Mouse (Mus musculus) erythroid progenitor cell, adult 5-6 weeks (primary cell): ENCODE results near the gene Dnajb7. TPM values are rescaled to one million over a fixed set of nuclear protein-coding genes. Genes with fewer than 3 reads are reported as not detected.

ENCODE experiments used
- ATAC-seq: replicated peaks from 2 replicates; pipeline ENCODE4 v1.8.0; 2016; ENCODE audit warnings: moderate number of reproducible peaks, mild to moderate bottlenecking, moderate TSS enrichment, inconsistent platforms; ENCODE audit not compliant: poor library complexity, low FRiP score, severe bottlenecking
- total RNA-seq, 2 experiments: library from RNA; stranded (forward) in 1 of 2; stranded (reverse) in 1 of 2; fragments of 150-400 nt in 1 of 2; fragments of 186-747, 209-891 nt in 1 of 2; gene quantifications; 2 replicates each; pipeline versions ENCODE4 v1.2.3 to v1.2.4; 2015 to 2017; ENCODE audit warnings: low replicate concordance in 2 of 2

The Dnajb7 gene
- total RNA-seq (2015; ENCODE audit: low replicate concordance) = not detected in 2 replicates
- not detected in 2 replicates for total RNA-seq (2017; ENCODE audit: low replicate concordance)

DNA sequence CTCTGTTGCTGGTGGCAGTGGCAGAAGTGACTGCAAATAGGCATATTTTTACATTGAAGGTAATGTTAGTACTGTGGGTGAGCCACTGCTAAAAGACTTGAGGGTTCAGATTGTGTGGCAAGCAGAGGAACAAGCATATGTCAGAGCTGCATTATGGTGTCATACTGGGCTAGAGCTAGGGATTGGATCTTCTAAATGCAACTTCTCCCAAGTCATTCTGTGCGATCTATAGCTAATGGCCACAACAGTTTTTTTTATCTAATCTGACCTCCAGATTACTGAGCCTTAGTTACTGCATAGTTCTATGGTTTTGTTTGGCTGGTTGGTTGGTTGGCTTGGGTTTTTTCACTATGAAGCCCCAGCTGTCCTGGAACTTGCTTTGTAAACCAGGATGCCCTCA, at the start of gene Dnajb7:
Dnajb7 (minus strand) TSS at position 101 of the 400 bp plus-strand sequence.
- no peak for ATAC-seq

DNA sequence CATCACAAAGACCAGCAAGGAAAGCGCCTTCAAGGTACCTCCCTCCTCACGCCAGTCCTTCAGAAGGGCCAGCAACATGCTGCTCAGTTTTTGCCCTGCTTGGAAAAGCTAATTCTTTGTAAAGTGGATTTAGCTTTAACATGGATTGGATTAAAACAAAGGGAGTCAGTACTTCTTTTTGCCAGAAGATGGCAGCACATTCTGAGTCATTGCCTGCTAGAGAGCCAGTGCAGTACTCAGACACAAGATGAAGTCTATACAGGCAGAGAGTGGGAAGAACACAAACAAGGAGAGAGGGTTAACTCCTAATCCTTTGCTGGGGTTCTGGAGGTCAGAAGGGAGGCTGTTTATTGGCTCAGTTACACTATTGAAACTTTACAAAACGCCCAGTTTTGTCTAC, 40.4 kb upstream of the Dnajb7 start:
- peak; percentile 89 for ATAC-seq

DNA sequence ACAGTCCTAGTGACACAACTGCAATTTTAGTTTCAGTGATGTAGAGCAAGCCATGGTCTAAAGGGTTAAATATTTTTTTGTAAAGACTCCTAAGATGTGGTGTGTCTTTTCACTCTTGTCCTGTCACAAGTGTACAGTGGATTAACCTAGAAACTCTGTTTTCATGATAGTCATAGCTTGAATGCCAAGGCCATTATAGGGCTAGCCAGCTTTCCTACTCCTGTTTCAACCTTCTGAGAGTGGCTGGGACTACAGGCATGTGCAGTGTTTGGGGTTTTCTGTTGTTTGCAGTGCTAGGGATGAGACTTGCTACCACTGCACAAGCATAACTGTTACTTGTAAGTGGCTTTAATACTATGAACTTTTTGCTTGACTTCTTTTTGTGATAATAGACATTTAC, 31.1 kb upstream of the Dnajb7 start:
- ATAC-seq = no peak

DNA sequence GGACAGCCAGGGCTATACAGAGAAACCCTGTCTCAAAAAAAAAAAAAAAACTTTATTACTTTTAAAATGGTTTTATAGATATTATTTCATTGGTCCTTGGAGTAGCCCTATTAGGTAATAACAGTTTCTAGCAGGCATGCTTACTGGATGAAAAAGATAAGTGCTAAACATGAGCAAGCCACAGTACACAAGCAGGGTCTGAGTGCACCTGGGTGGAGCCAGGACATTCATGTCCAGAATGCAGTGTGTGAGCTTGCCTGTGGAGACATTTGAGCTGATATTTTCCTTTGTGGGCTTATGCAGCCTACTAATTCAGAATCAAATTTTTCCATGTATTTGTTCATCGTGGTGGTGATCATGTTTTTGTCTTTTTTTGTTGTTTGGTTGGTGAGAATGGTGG, 30.2 kb upstream of the Dnajb7 start:
- no peak for ATAC-seq

DNA sequence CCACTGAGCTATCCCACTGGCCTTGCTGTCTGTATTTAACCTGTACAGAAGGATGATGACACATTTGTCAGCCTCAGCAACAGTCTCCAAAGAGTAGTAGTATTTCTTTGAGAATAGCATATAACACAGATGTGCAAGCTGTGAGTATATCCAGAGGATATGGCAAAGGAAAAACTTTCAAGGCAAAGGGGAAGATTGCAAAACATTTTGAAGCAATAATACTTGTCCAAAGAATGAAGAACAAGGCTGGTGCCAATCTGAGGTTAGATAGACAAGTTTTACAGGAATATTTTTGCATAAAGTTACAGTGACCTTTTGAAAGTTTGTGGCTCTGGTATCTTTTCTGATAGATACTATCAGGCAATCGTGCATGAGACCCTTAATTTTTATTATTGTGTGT, 23.1 kb upstream of the Dnajb7 start:
- no peak for ATAC-seq

DNA sequence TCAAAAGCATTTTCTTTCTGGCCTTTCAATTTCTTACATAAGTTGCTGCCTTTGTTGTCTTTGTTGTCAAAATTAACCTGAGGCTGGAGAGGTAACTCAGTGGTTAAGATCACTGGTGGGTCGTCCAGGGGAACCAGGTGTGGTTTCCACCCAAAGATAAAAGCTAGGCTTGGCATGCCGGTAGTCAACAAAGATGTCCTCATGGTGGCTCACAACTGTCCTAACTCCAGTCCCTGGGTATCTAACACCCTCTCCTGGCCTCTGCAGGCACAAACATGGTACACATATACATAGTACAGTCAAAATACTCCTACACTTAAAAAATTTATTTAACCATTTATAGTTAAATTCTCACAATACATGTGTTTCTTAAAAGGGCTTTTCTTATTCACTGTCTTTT, 19.8 kb upstream of the Dnajb7 start:
- no peak for ATAC-seq

DNA sequence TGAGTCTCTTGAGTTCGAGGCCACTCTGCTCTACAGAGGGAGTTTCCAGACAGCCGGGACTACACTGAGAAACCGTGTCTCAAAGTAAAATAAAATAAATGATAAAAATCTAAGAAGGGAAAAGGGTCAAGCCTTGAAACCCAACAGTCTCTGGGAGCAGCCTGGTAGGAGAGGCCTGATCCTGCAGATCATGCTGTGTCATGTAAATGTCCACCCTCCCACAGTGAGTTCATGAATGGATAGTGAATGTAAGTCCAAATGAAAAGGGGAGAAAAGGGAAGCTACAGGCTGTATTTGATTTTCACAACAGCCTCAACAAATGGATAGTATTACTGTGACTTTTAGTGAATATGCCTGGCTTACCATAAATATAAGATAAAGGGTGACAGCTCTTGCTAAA, 17.2 kb upstream of the Dnajb7 start:
- no peak for ATAC-seq

DNA sequence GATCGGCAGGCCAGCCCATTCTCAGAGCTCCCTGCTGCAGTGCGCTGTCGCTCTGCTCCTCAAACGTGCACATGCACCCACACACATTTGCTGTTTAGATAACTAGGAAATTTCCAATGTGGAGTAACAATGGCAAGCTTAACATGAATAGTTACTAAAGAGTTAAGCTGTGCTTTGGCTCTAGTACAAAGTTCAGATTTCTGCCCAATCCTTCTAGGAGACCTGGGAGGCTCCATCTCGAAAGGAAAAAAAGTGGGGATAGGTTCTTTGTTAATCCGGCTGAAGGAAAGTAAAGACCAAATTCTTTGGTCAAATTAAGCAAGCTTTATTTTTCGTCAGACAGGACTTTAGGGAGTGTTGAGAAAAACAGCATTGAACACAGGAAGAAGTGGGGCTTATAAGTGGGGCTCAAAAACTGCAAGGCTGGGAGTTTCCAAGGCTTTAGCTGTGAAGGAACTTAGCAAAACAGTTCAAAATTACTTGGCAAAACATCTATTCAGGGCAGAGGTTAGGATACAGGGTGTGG, 14.1 kb upstream of the Dnajb7 start:
- ATAC-seq = no peak

DNA sequence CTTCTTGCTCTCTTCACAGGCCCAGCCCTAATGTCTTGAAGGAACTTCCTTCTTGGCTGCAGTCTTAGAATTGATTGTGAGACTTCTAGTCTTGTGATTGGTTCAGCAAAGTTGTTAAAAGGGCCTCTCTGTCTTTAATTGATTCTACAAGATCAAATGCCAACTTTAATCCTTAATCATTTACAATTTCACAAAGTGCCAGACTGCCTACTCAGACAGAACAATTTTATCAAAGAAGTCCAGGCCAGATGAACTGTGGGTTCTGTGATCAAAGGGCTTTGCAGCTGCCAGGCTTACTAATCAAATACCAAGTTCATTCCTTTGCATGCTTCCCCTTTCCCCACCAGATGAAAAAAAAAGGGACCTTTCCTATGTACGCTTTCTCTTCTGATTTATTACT, 13.4 kb upstream of the Dnajb7 start:
- no peak for ATAC-seq

DNA sequence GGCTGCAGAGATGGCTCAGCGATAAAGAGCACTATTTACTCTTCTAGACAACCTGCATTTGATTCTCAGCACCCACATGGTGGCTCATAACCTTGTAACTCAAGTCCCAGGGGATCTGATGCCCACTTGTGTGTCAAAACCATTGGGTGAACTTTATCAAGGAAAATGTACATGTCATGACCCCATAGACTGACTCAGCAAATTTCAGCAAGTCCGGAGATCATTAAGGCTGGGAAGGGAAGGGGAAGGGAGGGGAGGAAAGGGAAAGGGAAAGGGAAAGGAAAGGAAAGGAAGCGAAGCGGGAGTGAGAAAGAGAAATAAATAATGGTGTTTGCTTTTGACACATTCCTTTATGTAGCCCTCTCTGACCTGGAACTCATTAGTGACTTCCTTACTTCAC, 10.0 kb upstream of the Dnajb7 start:
- ATAC-seq = peak; percentile 44; the same call in 1 of the 2 replicates

DNA sequence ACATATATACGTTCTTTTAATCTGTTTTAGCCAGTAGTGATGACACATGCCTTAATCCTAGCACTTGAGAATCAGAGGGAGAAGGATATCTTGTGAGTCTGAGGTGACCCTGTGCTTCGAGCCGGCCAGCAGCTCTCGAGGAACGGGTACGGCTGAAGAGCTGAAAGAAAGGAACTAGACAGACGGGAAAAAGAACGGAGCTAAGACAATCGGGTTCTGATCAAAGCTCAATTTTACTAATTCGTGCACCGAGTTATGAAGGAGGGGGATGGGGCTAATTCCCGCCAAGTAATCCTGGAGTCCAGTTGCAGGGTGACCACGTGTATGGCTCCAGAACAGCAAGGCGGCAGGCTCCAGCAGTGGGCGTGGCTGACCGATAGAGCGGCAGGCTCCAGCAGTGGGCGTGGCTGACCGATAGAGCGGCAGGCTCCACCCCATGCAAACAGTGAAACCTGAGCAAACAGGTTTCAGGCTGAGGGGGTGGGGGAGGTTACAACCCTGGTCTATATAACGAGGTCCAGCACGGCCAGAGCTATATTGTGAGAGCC, 8.7 kb upstream of the Dnajb7 start:
- ATAC-seq = peak; percentile 84

DNA sequence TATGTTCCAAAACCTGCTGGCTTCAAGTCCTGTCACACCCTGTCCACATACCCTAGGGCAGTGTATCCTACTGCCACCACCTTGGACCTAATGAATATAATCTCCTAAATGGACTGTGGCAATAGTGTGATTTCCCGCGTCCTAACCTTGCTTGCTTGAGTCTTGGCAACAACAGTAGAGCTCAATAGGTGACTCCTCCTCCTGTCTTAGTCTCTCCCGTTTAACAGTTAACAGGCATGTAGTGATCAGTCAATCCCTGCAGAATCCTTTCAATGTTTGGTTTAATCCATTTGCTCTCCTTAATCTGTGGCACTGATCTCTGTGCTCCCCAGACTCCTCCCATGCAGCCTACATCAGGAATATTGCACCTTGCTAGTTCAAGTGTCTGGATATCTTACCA, 3.1 kb downstream of the Dnajb7 start:
- ATAC-seq = no peak

DNA sequence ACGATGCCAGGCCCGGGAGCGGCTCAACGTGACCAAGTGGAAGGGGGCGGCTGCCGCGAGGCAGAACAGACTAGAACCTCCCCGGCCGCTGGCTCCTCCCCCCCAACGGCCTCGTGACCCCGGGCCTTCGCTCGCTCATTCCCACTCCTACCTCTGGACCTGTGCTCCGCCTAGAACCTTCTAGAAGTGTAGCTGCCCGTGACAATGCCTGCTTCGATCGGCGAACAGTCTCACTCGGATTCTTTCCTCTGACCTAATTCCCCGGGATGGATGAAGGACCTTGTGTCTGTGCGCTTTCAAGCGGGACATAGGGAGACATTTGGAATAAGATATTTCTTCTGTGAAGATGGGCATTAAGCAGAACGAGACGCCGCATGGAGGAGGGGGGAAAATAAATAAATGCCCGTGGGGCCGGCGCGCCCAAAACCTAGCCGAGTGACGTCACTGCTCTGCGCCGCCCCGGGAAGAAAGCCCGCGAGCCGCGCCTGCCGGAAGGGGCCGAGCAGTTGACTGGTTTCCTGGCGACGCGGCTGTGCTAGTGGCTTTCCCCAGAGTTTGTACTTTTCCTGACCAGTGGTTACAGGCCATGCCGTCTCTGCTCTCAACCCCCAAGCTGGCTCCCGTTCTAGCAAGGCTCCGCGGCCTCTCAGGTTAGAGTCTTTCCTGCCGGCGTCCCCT, 8.3 kb downstream of the Dnajb7 start, which contains the start of the genes St13 and Xpnpep3:
St13 (minus strand) TSS at position 440 of the 678 bp plus-strand sequence.
Xpnpep3 (plus strand) TSS at position 501 of the 678 bp plus-strand sequence.
- peak; percentile 97 for ATAC-seq

DNA sequence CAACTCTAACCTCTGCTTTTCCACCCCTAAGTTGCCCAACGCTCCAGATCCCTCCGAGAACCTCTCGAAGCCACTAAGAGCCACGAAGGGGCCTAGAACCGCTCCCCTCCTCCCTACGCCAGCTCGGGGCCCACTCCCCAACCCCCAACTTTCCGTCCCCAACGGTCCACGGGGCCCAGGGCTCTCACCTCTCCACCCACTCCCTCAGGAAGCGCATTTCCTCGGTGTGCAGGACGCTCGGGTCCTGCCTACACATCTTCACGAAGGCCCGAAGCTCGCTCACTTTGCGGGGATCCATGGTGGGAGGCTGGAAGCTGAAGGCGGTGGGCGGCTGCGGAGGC, 8.8 kb downstream of the Dnajb7 start:
- ATAC-seq = peak; percentile 45

DNA sequence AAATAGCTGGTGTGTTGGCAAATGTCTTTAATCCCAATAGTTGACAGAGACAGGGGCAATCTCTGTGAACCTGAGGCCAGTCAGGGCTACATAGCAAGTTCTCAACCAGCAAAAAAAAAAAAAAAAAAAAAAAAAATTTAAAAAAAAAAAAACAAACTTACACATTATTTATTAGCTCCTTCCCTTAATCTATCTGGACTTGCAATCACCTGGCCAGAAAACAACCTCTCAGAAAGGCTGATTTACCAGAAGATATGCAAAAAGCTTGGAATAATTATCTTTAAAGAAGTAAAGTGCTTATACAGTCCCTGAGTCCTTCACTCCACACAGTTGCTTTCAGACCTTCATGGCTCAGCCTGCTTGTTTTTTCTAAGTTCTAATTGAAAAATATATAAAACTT, 9.9 kb downstream of the Dnajb7 start:
- no peak for ATAC-seq

DNA sequence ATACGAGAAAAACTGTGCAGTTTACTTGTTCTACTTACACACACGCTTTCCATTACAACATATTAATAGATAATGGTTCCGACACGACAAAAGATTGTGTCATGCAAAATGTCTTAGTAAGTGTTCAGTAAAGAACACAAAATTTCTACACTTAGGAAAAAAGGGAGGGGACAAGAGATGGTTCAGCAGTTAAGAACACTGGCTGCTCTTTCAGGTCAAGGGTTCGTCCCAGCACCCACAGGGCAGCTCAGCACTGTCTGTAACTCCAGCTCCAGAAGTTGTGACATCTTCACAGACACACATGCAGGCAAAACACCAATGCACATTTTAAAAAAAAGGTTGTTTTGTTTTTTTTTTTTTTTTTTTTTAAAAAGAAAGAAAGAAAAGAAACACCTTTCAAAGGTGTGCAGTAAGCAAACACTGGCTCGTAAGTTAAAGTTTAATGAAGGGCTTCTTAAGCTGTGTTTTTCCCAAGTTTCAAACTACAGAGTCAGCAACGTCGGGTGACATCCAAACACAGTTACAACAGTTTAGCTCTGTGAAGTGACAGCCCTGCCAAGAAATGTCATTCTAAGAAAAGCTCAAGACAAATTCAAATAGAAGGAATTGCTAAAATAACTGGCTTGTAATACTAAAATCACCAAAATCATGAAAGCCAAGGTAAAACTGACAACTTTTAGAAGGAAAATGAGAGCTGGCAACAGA, 13.7 kb downstream of the Dnajb7 start:
- ATAC-seq = no peak

DNA sequence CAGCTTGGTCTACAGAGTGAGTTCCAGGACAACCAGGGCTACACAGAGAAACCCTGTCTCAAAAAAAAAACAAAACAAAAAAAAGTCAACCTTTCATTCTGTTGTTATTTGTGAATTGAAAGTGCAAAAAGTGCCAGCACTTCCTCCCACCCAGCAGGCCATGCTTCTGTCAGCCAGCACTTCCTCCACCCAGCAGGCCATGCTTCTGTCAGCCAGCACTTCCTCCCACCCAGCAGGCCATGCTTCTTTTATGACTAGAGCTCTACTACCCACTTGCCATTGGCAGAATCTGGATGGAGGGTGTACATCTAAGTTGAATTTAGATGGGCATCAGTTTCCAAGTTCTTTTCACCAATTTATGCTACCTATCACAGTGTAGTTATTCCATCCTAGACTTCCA, 15.1 kb downstream of the Dnajb7 start:
- no peak for ATAC-seq

DNA sequence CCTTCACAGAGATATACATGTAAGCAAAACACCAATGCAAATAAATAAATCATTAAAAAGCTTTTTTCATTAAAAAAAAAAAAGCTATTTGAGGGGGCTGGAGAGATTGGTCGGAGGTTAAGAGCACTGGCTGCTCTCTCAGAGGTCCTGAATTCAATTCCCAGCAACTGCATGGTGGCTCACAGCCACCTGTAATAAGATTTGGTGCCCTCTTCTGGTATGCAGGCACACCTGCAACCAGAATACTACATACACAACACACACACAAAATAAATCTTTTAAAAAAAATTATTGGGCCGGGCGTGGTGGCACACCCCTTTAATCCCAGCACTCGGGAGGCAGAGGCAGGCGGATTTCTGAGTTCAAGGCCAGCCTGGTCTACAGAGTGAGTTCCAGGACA, 21.8 kb downstream of the Dnajb7 start:
- ATAC-seq = 0 out of 2 replicates have a peak, but pooled peaks have one; percentile 49

DNA sequence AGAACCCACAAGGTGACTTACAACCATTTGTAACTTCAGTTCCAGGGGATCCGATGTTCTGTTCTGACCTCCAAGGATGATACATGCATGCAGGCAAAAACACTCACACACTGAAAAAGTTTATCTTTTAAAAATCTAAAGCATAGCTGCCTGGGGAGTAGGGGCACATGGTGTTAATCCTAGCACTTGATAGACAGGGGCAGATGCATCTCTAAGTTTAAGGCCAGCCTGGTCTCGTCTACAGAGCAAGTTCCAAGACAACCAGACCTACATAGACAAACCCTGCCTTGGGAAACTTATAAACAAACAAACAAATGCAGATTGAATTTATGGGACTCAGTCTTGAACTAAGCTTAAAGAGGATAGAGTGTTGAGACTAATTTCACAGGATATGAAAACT, 29.3 kb downstream of the Dnajb7 start:
- no peak for ATAC-seq

DNA sequence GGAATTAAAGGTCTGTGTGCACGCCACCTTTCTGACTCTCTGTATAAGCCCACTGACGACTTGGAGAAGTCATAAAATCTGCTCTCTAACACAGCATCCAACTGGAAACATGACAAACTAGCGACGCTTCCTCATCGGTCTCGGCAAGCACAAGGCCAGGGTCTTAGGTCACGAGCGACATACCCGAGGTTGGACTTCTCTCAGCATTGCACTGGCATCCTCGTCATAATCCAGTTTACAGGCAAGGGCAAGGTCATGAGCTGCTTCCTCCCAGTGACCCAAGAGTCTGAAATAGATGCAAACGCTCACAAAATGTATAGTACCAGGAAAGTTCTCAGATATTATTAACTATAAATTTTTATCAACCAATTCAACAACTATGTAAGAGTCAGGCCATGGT, 33.5 kb downstream of the Dnajb7 start:
- ATAC-seq = no peak

DNA sequence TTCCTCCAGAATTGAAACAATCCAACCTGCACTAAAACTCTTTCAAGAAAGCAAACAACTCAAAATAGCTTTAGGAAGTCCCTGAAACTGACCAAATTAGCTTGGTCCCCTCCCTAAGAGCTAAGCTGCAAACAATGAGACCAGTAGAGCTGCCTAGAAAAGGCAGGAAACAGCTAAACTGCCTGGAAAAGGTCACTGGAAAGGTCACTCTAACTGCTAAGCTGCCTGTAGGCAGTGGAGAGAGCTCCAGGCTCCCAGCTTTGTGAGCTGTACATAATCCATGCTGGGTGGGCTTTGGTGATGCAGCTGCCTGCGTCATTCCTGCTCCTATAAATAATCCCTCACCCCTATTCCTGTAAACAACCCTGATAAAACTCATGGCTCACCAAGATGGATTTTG, 37.7 kb downstream of the Dnajb7 start:
- ATAC-seq = no peak
